Mouse (Mus musculus) testis, adult 2 months (tissue): ENCODE results near the gene Neurl2.

Experiments used
- CTCF ChIP-seq: fragments of 200-500 bp; IDR thresholded peaks from 2 replicates; pipeline ENCODE4 v1.5.1; 2012; ENCODE audit warnings: low read depth, mild to moderate bottlenecking, inconsistent platforms, low read length, moderate library complexity; ENCODE audit not compliant: control insufficient read depth, insufficient read depth, insufficient replicate concordance
- POLR2A ChIP-seq: fragments of 200-500 bp; IDR thresholded peaks from 2 replicates; pipeline ENCODE4 v1.6.1; 2012; ENCODE audit warnings: low read depth, mild to moderate bottlenecking, inconsistent platforms, low read length, moderate library complexity; ENCODE audit not compliant: control insufficient read depth

- TF ChIP-seq CTCF (no peak), POLR2A (no peak)
Measured at GRCm38 (mm10) chr2:164861094-164861493, 27.8 kb upstream of the Neurl2 start.
